Mouse (Mus musculus) ovary, postnatal 14 days (tissue): ENCODE data around the gene 9430038I01Rik.
"Not testable (repeated sequence)": the region's sequence is repeated elsewhere in the genome, so short reads cannot be mapped to it uniquely, and the experiment has no call there.

Source experiments
- DNase-seq: peaks from one replicate; pipeline ENCODE4 v3.0.0; 2022; ENCODE audit warnings: low spot score

The 9430038I01Rik gene

DNA sequence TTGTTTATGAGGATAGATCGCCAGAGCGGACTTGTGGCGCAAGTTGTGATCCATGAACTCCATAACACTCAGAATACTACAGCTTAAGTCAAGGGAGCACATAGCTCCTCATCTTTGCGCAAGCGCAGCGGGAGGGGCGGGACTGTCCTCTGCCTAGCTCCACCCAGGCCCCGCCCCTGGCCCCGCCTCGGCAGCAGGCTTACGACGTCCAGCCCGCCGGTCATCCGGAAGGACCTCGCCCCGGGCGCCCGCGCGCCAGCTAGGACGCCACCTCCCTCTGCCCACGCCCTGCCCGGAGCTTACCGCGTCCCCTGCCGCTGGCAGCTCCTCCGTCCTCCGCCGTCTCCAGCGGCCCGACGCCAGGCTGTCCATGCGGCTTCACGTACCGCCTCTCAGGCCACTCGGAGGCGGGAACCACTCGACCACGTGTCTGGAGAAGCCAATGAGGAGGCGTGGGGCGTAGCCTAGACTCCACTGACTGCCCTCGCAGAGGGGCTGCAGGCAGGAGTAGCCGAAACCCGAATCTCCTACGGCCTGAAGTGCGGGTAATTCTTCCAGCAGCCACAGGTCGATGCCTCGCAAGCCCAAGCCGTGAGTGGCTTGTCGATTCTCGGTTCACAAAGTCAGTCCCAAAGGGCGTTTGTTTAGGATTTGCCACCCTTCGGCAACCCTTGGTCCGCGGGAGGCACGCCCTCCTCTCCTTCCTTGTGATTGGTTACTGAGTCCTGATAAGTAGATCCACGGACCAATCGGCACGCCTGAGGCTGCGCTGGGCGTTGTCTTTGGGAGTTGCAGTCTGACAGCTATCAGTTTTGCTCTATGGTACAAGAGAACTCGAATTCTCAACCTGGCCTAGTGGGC, at the start of gene 9430038I01Rik:
Gene 9430038I01Rik, minus strand, starts transcription at position 426 of the 861 bp plus-strand sequence.
- DNase-seq: peak; percentile 95

DNA sequence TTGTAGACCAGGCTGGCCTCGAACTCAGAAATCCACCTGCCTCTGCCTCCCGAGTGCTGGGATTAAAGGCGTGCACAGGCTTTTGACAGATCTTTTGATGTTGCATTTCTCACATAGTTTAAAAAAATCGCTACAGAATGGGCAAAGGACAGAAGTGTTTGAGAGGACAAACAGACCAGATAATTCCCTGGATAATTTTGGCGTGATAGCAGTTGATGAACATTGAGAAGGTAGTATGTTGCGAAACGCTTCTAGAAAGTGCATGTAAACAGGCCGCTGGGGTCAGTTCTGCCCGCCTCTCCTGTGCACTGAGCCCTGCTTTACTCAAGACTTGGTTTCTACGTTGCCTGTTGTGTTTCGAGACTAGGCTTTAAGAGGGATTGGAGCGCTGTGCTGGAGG, 34.8 kb upstream of the 9430038I01Rik start:
- no peak for DNase-seq

DNA sequence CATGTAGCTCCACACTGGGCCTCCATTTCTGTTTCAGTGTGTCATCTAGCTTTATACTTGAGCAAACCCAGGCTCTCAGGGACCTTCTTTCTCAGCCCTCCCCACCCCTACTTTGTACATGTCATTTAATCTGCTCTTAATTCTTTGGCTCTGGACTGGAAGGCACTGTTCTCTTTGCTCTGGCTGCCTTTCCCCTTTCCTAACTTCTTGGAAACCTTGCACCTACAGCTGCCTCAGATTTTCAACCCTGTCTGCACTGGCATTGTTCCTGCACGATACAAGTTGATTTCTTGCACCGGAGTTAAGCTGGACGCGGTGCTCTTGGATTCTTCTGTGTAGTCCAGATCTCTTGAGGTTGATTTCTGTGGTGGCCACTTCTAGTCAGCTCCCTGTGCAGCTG, 32.4 kb upstream of the 9430038I01Rik start:
- DNase-seq: no peak

DNA sequence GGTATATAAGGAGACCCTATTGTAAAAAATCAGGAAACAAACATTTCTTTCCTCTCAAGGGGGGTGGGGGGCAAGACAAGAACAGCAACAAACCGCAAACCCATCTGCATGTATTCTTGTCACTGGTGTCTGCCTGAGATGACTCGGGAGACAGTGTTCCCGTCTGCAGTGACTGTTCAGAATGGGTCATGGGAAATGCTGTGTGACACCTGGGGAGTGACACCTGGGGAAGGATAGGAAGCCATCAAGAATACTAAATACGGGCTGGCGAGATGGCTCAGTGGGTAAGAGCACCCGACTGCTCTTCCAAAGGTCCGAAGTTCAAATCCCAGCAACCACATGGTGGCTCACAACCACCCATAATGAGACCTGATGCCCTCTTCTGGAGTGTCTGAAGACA, 28.4 kb upstream of the 9430038I01Rik start:
- DNase-seq: not testable (repeated sequence)

DNA sequence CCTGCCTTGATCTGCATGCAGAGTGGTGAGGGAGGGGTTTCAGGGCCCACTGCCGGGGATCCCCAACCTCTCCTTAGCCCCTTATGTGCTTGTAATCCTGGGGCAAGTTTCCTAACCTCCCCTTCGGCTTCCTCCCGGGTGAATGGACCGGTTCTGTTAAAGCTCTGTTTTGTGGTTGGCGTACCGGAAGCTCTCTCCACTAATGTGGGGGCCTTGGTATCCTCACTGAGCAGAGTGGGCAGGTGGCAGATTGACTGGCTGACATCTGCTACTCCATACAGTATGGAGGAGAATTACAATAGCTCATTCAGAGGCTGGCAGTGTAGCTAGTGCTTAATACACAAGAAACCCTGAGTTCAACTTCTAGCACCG, 27.6 kb upstream of the 9430038I01Rik start:
- DNase-seq: no peak

DNA sequence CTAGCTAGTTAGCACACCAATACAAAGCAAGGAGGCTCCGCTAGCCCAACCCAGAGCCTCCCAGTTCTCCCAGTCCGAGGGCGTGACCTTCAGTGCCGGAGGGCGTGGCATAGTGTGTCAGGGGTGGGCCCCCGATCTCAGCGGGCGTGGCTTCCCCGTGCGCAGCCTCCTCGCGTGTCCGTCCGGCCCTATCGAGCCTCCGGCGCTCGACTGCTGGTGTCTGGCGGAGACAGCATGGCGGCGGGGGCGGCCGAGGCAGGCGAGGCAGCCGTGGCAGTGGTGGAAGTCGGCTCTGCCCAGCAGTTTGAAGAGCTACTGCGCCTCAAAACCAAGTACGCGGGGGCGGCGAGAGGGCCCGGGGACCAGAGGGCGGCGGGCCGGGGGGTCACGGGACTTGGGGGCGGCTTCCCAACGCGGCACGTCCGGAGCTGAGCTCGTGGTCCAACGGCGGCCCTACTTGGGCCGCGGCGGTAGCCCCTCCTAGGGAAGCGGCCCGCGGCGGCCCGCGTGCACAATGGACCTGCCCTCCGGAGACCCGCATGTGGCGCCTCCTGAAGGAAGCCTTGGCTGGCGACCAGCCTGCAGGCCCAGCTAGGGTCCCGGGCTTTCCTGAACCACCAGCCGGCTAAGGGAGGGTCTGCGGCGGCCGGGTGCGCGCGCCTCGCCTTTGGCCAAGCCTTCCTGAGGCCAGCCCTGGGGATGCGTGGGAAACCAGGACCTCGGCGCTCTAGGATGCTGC, 27.0 kb upstream of the 9430038I01Rik start, which contains the start of gene Glrx3:
Gene Glrx3, plus strand, starts transcription at position 175 of the 739 bp plus-strand sequence.
- peak; percentile 90 for DNase-seq

DNA sequence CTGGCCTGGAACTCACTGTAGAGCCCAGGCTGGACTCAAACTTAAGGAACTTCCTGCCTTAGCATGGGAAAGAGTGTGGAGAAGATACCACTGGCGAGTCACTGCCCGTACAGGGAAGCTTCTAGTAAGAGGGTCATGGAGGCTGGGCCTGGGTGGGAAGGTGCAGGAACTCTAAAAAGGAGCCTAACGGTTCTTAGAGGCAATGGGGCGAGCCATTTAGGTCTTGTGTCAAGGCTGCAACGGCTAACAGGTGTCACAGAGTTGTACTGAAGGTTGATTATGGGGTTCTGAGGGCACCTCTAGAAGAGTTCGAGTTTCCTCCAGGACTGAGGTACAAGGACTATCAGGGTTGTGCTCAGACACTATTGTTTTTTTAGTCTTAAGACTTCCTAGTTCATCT, 26.3 kb upstream of the 9430038I01Rik start:
- no peak for DNase-seq

DNA sequence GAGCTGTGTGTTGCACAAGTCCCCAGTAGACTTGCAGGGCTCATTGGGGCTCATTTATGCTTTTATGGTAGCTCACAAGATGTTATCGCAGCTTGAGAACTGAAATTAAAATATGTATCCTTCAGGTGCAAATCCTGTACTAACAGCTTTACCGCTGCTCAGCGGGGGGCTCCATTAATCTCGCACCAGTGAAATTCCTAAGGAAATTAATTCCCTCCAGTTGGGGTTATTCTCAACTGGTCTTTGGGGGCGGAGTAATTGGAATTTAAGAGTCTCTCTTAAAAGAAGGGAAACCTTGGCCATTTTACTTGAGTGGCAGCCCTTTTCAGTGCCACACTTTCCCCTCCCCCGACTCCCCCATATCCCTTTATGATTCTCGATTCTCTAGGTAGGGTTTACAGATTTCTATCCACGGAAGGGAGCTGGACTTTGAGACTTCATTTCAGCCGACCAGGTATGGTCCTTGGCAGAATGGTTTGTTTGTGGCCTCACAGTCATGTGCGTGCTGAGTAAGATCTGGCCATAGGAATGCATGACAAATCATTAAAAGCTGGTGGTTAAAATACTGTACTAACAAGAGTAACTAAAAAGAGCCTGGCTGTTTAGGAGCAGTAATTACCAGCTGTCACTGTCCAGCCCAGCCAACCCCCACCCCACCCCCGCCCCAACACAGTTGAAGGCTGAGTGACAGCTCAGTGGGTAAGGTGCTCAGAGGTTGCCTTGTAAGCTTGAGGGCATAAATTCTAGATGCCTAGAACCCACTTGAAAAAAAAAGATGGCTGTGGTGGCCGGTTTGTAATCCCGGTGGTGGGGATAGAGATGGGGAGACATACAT, 21.4 kb upstream of the 9430038I01Rik start:
- no peak for DNase-seq

DNA sequence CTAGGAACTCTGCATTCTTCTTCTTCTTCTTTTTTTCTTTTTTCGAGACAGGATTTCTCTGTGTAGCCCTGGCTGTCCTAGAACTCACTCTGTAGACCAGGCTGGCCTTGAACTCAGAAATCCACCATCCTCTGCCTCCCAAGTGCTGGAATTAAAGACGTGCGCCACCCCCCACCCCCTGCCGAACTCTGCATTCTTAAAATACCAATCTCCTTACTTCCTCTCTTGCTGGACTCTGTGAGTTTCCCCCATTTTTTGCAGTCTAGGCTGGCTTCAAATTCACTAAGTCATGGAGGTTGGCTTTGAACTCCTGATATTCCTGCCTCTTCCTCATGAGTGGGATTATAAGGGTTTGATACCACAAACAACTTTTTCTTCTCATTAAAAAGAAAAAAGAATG, 16.1 kb upstream of the 9430038I01Rik start:
- DNase-seq: no peak

DNA sequence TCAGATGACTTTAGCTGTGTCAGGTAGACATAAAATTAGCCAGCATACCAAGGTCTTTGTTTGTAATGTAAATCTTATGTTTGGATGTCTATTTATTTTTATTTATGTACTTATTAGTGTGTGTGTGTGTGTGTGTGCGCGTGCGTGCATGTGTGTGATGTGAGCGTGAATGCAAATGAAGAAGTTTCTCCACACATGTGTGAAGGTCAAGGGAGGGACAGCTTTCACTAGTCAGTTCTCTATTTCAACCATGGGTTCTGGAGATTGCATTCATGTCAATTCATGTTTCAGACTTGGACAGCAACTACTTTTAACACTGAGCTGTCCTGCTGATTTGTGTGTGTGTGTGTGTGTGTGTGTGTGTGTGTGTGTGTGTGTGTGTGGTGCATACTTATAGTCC, 10.7 kb upstream of the 9430038I01Rik start:
- no peak for DNase-seq

DNA sequence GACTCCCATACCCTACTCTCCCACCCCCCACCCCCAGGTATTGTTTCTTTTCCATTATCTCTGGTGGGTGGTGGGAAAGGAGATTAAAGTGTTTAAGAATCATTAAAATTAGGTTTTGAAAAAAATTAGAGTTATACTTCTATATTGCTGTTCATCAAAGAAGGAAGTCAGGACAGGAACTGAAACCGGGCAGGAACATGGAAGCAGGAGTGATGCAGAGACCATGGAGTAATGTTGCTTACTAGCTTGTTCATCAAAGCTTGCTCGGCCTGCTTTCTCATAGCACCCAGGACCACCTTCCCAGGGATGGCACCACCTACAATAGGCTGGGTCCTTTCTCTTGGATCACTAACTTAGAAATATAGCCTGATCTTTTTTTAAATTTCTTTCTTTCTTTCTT, 10.0 kb upstream of the 9430038I01Rik start:
- no peak for DNase-seq

DNA sequence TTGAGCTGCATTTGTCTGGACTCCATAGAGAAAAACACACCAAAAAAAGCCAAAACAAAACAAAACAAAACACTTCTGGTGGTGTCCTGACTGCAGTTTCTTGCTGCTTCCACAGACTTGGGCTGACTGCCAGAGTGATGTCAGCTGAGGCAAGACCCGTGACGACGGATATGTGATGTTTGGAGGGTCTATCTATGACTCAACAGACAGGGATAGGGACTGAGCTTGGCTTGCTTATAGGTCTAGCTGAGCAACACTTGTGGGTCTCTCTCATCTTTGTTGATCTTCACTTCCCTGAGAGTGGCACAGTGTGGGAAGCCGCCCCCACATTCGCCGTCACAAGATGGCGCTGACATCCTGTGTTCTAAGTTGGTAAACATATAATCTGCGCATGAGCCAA, 4.1 kb upstream of the 9430038I01Rik start:
- DNase-seq: no peak

DNA sequence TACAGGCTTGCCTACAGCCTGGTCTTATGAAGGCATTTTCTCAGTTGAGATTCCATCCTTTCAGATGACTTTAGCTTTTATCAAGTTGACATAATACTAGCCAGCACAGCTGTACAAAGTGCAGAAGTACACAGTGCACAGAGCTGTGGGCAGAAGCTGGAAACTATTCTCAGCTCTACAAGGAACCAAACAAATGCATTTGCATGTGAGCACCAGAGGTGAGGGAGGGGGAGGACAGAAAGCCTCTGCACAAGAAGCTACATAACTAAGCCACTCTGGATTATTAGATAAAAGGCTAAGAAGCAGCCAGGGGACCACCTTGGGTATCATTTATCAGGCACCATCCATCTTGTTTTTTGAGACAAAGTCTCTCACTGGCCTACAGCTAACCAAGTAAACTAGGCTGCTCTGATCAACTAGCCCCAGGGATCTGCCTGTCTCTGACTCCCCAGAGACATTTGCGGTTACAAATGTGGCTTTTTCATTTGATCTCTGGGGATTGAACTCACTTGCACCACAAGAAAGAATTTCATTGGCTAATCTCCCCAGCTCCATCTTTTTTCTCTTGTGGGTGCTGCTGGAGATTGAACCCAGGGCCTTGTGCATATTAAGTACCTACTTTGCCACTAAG, 3.0 kb downstream of the 9430038I01Rik start:
- DNase-seq: no peak

DNA sequence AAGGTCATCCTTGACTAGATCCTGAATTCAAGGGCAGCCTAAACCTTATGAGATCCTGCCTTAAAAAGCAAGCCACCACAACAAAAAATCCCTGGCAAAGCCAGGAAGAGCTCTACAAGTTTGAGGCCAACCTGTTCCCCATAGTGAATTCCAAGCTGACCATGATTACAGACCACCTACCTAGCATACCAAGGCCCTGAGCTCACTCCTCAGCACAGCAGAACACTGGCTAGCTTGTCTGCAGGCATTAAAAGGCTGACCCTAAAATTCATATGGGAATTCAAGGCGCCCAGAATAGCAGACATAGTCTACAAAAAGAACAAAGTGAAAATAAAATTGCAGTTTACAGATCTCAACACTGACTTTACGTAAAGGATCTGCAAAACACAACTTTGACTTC, 6.4 kb downstream of the 9430038I01Rik start:
- DNase-seq: no peak

DNA sequence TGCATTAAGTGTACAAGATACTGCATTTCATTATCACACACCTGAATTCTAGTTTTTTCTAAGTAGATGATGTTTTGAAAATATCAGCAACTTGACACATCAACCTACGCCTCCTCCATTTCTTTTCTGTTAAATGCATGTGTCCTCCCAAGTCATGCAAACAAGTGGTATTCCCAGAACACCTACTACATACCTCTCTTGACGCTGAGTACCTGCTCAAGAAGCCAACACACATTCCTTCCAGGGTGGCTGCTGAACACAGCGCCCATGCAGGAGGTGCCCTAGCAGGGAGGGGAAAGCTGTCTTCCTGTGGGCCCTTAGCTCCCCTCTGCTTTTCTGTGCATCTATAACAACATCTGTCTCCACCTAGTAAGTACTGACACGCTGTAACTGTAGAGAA, 11.6 kb downstream of the 9430038I01Rik start:
- no peak for DNase-seq

DNA sequence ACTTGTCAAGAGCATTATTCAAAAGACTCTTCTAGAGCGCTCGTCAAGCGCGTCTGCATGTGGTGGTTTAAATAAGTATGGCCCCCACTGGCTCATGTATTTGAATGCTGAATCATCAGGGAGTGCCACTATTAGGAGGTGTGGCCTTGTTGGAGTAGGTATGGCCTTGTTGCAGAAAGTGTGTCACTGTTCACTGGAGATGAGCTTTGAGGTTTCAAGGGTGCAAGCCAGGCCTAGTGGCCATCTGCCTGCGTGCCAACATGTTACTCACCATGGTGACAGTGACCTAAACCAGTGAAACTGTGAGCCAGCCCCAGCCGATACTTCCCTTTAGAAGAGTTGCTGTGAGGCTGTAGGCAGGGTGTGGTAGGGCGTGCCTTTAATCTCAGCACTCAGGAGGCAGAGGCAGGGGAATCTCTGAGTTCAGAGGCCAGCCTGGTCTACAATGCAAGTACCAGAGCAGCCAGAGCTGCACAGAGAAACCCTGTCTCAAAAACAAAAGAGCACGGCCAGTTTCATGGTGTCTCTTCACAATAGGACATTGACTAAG, 13.1 kb downstream of the 9430038I01Rik start:
- DNase-seq: no peak

DNA sequence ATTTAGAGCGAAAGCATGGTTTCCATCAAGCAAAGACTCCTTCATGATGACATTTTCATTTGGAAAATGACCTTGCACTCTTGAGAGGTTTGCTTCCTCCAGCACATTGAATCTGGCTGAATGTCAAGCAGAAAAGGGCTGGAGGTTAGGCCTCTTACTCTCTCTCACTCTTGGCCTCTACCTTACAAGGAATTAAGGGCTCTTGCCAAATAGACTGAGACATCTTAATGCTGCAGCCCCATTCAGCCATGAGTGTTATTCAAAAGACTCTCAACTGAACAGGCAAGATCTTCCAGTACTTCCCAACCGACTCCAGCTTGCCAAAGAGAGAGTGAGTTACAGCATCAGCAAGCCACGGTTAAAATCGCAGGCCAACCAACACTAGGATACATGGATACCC, 15.1 kb downstream of the 9430038I01Rik start:
- DNase-seq: no peak

DNA sequence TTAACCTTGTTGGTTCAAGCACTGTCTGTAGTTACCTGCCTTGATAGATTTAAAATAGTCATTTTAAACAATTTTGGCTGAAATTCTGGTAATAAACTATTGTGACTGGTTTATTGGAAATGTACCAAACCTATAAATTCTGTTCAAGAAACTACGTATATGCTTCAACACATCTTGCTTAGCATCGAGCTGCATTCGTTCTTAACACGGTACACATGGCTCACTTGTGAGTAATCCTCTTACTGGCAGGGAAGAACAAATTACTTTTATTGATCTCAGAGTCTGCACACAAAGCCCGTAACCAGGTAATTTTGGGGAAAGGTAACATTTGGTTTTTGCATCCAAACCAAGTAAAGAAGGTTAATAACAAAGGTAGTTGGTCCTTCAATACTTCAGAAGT, 22.7 kb downstream of the 9430038I01Rik start:
- DNase-seq: no peak

DNA sequence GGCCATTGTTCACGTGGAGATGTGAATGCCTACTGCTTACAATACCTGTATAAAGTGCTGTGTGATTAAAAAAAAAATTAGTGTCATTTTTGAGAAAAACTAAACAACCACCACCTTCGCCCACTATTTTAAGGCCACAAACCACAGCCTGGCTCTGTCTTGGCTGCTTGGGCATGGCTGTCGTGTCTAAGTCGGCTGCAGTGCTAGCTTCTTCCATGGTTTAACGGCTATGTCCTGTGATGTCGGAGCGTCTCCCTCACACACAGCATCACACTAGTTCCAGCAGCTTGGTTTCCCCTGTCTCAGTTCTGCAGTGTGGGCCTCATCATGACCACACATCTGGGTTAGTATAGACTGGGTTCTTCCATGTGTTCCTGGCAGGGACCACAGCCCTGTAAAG, 35.6 kb downstream of the 9430038I01Rik start:
- DNase-seq: no peak

DNA sequence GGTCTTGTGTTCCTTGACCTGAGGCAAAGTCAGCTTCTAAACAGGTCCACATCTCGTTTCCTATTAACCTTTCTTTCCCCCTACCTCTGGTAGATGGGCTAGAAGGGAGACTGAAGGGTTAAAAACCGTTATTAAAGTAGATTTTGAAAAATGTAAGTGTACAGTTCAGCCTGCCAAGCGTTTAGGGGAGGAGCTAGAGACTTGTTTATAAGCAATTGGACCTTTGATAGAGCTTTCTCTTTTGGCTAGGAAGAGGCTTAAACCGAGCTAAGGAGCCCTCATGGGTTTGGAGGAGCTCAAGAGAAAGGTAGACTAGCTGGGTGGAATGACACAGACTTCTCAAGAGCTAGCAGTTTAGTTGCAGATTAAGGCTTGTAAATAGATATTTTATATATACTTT, 38.8 kb downstream of the 9430038I01Rik start:
- DNase-seq: no peak

DNA sequence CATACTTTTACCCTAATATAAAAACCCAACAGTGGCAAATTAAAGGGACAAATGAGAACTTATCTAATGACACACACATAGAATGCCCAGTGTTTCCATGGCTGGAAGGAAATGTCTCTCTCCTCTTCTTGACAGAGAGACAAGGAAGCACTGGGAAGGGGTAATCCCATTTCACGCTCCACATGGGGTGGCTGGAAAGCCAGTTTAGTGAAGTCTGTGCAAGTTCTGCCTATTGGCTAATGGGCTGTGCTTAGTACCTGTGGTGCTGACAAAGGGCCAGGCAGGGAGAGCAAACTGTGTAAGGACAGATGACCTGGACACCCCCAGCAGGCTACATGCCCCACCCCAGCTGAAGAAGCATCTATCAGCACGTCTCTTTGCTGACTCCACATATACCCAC, 40.4 kb downstream of the 9430038I01Rik start:
- DNase-seq: no peak

DNA sequence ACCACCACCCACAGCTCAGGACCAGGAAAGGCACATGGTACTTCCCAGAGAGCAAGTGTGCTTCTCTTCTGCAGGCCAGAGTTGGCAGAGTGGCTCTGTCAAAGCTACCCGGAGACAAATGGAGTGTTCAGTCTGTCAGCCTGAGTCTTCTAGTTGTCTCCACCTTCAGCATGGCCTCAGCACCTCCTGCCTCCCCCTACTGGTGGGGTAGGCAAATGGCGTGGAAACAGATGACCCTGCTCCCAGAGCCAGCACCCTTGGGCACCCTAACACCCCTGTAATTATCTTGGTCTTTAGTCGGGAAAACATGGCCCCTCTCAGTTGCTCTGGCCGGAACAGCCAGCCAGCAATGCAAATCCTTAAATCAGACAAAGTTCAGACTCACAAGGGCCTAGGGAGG, 43.8 kb downstream of the 9430038I01Rik start:
- DNase-seq: no peak
